12 mouse cellular contexts compared by ENCODE assay signal in genomic region chr2:28852594-28852993, GRCm38 (mm10).
"Had no signal": no experiment of that assay in that cellular context is flagged by ENCODE, and none has a peak within 500 bp of the region (broad histone marks: within the 10 kb centered on the region; RNA-seq: fewer than 3 reads in every experiment).

No protein-coding gene starts in this region.

- H3K27me3 ChIP-seq: neural tube, embryonic 12.5 days; neural tube, embryonic 13.5 days; neural tube, embryonic 15.5 days; stomach, embryonic 15.5 days had no signal

- H3K4me3 ChIP-seq: myocyte; neural tube, embryonic 12.5 days; neural tube, embryonic 13.5 days; neural tube, embryonic 15.5 days; stomach, embryonic 15.5 days had no signal

- H3K4me1 ChIP-seq: neural tube, embryonic 12.5 days; neural tube, embryonic 13.5 days; neural tube, embryonic 15.5 days; stomach, embryonic 15.5 days had no signal

- H3K27ac ChIP-seq: neural tube, embryonic 12.5 days; neural tube, embryonic 13.5 days; neural tube, embryonic 15.5 days; stomach, embryonic 15.5 days had no signal

- DNase-seq: retina, postnatal 1 day; right cerebral cortex, adult 18-20 months; right cerebral cortex, postnatal 14 days; right cerebral cortex, postnatal 25 days; right cerebral cortex, postnatal 4 days; spleen, adult 18-20 months; thymus, adult 18-20 months had no signal

- H3K4me2 ChIP-seq: neural tube, embryonic 12.5 days; neural tube, embryonic 13.5 days; neural tube, embryonic 15.5 days; stomach, embryonic 15.5 days had no signal

- H3K9me3 ChIP-seq: neural tube, embryonic 12.5 days; neural tube, embryonic 13.5 days; neural tube, embryonic 15.5 days; stomach, embryonic 15.5 days had no signal

- H3K9ac ChIP-seq: neural tube, embryonic 12.5 days; neural tube, embryonic 13.5 days; neural tube, embryonic 15.5 days; stomach, embryonic 15.5 days had no signal
